Mouse (Mus musculus) macrophage (primary cell): ENCODE results near the gene Cyth1. TPM values are rescaled to one million over a fixed set of nuclear protein-coding genes. Genes with fewer than 3 reads are reported as not detected.

Source experiments
- H3K27ac ChIP-seq: fragments of 350-480 bp; formaldehyde crosslinking; 2 replicates; pipeline ENCODE4 v1.9.0; 2021
- H3K36me3 ChIP-seq: fragments of 350-480 bp; formaldehyde crosslinking; 2 replicates; pipeline ENCODE4 v1.9.0; 2021; ENCODE audit errors: inconsistent target
- H3K4me3 ChIP-seq: fragments of 350-480 bp; formaldehyde crosslinking; 2 replicates; pipeline ENCODE4 v1.9.0; 2021; ENCODE audit errors: inconsistent target
- H3K79me2 ChIP-seq: fragments of 350-480 bp; formaldehyde crosslinking; 2 replicates; pipeline ENCODE4 v1.9.0; 2021; ENCODE audit errors: inconsistent target
- WGBS: methylation state at CpG from one replicate; pipeline ENCODE4 v1.1.7; 2026; ENCODE audit warnings: inconsistent platforms; ENCODE audit not compliant: missing documents; 5-methylcytosine and 5-hydroxymethylcytosine counted together
- polyA plus RNA-seq: library from polyadenylated mRNA; stranded (reverse); fragments of 250-400 nt; gene quantifications from 3 replicates; pipeline ENCODE4 v1.2.4, GENCODE M21; 2018; ENCODE audit warnings: inconsistent platforms

Cyth1 gene
- polyA plus RNA-seq, 1 experiment from 2014 or later = 194 TPM

DNA sequence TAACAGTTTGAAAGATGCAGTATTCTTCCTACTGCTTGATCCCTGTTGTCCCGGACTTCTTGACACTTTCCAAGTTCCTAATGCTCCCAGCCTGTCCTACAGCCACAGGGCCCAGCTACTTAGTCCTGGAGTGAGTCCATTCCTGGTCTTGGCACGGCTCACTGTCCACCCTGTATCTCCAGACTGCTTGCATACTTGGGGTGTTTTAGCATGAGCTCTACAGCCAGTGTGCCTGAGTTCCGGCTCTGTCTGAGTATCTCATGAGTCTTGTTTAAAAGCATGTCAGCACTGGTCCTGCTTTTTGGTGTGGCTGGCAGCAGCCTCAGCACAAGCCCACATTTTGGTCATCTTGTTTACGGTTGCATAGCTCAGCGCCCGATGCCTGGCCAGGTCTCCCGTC, 73.6 kb downstream of the Cyth1 start:
- WGBS = 96% methylated on average over 7 of the region's 7 CpGs
- Histone ChIP-seq H3K36me3 (peaks cover 92% of the 10 kb centered on the region), H3K27ac (no peak overlapping the region), H3K4me3 (no peak overlapping the region), H3K79me2 (no peaks in the 10 kb centered on the region)

DNA sequence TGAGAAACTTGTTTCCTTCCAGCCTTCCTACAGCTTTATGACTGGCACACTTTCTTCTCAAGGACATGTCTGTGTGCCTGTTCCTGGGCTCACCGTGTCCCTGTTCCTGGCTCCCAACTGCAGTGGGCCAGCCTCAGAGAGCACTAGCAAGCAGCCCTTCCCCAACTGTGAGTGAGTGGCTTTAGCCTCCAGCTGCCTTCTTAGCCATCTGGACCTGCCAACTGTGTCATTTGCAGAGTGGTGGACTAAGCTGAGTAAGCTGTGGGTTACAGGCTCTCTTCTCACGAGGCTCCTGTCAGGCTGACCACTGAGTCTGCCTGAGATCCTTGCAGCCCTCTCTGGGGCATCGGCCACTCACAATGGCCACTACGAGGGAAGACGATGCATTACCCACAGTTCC, 75.6 kb downstream of the Cyth1 start:
- Histone ChIP-seq H3K4me3 (no peak overlapping the region), H3K79me2 (no peaks in the 10 kb centered on the region), H3K36me3 (peaks cover 92% of the 10 kb centered on the region), H3K27ac (no peak overlapping the region)
- 93% methylated on average over 5 of the region's 5 CpGs for WGBS

DNA sequence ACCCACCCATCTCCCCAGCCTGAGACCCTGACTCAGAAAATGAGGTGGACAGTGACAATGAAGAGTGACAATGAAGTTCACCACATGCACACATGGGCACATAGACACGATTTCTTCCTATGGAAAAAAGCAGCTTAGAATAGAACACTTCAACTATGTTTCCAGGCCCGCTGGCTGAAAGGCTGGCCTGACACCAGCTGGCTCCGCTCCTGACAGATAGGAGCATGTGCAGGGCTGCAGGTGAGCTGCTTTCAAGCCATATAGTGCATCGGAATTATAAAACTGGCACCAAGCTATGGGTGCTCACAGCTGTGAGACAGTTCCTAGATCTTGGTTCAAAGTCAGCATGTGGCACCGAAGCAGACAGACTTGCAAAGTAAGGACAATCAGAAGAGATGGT, 78.1 kb downstream of the Cyth1 start:
- WGBS = 88% methylated on average over 5 of the region's 5 CpGs
- no peaks in the 10 kb centered on the region for H3K79me2 ChIP-seq
- H3K36me3 ChIP-seq = peaks cover 91% of the 10 kb centered on the region
- no peak overlapping the region for H3K27ac ChIP-seq
- H3K4me3 ChIP-seq = no peak overlapping the region

DNA sequence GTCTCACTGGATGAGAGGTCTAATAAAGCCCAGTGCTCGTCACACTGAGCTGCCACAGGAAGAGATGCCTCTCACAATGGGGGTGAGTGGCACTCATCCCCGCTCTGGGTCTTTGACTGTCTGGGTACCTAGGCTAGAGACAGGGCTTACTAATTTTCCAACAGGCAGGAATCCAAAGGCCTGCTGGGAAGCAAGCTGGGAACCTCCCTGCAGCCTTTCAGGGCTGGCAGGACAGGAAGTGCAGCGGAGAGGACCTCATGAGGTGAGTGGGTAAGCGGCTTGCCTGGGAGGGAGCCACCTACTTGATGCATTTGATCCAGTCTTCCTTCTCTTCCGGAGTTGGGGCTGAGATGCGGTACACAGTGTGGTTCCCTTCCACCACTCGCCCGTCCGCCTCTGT, 79.7 kb downstream of the Cyth1 start:
- H3K36me3 ChIP-seq = peaks cover 89% of the 10 kb centered on the region
- H3K27ac ChIP-seq = no peak overlapping the region
- no peak overlapping the region for H3K4me3 ChIP-seq
- WGBS = 100% methylated on average over 9 of the region's 9 CpGs
- no peaks in the 10 kb centered on the region for H3K79me2 ChIP-seq

DNA sequence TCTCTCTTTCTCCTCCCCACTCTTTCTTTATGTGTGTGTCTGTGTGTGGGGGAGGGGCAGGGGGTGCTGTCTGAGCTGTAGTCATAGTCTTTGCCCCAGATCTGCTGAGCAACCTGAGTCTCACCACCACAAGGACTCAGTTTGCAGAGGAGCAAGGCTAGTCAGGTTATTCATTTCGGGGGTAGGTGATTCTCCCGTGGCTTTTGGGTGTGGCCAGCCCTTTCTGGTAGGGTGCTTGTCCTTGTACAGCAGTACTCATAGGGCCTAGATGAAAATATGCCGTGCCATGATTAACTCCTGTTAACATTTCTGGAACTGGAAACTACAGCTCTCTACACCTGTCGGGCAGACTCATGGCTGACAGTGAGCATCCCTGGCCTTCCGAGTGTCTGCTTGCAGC, 81.8 kb downstream of the Cyth1 start:
- no peaks in the 10 kb centered on the region for H3K79me2 ChIP-seq
- peaks cover 84% of the 10 kb centered on the region for H3K36me3 ChIP-seq
- WGBS = 91% methylated on average over 5 of the region's 5 CpGs
- H3K4me3 ChIP-seq = no peak overlapping the region
- no peak overlapping the region for H3K27ac ChIP-seq

DNA sequence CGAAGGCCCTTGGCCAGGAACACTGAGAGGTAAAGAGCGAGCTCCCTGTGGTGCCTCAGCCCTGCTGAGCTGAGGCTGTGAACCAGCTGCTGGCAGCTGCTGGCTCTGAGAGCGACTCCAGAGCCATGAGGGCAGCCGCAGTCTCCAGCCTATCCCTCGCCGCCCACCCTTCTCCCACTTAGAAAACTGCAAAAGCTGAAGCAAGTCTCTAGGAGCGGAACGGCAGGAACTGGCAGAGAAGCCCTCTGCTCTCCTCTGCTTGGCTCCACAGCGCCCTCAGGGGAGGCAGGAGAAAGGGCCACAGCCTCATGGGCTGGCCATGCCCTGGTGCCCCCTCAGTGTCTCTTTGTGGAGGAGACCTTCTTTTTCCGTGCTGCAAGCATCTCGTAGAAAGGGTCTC, 82.7 kb downstream of the Cyth1 start:
- WGBS = 98% methylated on average over 11 of the region's 11 CpGs
- Histone ChIP-seq H3K4me3 (no peak overlapping the region), H3K36me3 (peaks cover 74% of the 10 kb centered on the region)

DNA sequence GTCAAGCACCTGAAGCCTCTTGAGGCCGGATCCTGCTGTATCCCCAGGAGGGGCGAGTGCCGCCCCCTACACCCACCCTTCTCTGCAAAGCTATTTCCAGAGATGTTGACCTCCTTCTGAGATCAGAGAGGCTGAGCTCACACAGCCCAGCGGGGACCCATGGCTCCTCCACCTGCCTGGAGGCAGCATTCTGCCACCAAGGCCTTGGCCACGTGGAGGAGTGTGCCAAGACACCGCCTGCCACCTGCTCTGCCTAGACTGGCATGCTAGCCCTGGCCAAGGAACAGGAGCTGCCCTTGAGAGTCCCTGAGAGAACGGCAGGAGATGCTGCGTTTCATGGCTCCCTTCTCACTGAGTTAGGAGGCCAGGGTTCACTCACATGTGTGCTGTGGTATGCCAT, 83.8 kb downstream of the Cyth1 start:
- whole genome bisulfite sequencing = 98% methylated on average over 5 of the region's 8 CpGs
- Histone ChIP-seq H3K4me3 (no peak overlapping the region), H3K27ac (no peak overlapping the region), H3K36me3 (peaks cover 65% of the 10 kb centered on the region), H3K79me2 (no peaks in the 10 kb centered on the region)

More for the DNA sequence above, 82.7 kb downstream of the Cyth1 start:
- Histone ChIP-seq H3K79me2 (no peaks in the 10 kb centered on the region), H3K27ac (no peak overlapping the region)

DNA sequence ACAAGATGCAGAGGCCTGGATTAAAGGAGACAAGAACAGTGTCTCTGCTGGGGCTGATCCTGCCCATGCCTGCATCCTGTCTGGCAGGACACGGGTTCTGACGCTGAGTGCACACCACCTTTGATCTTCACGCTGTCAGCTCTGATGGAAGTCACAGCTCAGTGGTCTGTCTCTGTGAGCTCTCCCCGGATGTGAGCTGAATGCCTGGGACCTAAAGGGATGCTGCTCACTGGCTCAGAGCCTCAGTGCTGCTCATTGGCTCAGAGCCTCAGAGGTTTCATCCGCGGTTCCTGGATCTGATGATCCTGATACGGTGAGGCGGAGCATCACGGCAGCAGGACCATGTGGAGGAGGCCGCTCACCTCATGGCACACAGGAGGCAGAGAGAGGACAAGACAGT, 86.1 kb downstream of the Cyth1 start:
- Histone ChIP-seq H3K27ac (no peak overlapping the region), H3K36me3 (peaks cover 41% of the 10 kb centered on the region)
- WGBS = 94% methylated on average over 10 of the region's 10 CpGs

DNA sequence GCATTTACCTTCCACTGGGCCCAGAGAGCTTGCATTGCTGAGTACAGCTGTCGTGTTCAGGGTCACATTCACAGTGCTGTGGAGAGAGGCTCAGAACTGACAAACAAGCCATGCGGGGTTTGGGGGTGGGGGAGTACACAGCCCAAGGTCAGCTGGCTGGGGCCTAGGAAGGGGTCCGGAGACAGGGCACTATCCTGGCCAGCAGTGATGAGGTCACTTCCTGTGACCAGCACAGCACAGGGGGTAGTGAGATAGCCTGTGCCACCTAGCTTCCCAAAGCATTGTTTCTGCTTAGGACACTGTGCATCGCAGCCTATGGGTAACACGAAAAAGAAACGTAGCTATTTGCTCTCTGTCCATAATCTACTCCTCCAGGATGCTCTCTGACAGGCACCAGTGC, 87.2 kb downstream of the Cyth1 start:
- WGBS = 90% methylated on average over 6 of the region's 6 CpGs

More for the DNA sequence above, 86.1 kb downstream of the Cyth1 start:
- Histone ChIP-seq H3K4me3 (no peak overlapping the region), H3K79me2 (no peaks in the 10 kb centered on the region)

DNA sequence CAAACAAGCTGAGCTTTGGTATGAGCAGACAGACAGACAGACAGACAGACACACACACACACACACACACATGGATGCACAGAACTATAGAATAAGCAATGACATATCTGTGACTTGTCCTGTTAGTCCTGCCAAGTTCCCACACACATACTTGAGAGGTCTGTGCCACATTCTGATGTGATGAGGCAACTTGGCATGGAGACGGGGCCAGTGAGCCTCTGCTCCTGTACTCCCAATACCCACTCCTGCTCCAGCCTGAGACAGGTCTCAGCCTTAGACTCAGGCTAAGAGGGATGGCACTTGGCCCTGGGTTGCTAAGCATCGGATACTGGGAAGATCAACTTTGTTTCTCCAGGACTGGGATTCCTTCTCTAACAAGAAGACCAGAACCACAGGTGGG, 87.6 kb downstream of the Cyth1 start:
- Histone ChIP-seq H3K27ac (no peak overlapping the region), H3K79me2 (no peaks in the 10 kb centered on the region), H3K4me3 (no peak overlapping the region), H3K36me3 (peaks cover 27% of the 10 kb centered on the region; the same call in 1 of the 2 replicates)
- WGBS = 93% methylated on average over 2 of the region's 2 CpGs

More for the DNA sequence above, 87.2 kb downstream of the Cyth1 start:
- Histone ChIP-seq H3K36me3 (peaks cover 31% of the 10 kb centered on the region), H3K4me3 (no peak overlapping the region), H3K27ac (no peak overlapping the region), H3K79me2 (no peaks in the 10 kb centered on the region)

DNA sequence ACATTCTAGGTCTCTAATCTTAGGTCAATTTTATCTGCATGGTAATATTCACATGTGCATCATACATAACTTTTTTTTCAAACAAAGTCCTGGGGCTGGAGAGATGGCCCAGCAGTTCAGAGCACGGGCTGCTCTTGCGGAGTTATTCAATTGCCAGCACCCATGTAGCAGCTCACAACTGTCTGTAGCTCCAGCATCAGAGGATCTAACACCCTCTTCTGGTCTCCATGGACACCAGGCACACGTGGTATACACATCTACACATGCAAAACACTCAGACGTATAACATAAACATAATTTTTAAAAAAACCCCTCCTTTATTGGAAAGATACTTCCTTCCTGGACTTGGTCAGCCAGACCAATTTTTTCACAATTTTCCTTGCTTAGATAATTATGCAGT, 89.6 kb downstream of the Cyth1 start:
- no peaks in the 10 kb centered on the region for H3K79me2 ChIP-seq
- 86% methylated on average over 4 of the region's 4 CpGs for WGBS
- H3K36me3 ChIP-seq = peaks cover 13% of the 10 kb centered on the region; the same call in 1 of the 2 replicates
- H3K27ac ChIP-seq = no peak overlapping the region
- no peak overlapping the region for H3K4me3 ChIP-seq

DNA sequence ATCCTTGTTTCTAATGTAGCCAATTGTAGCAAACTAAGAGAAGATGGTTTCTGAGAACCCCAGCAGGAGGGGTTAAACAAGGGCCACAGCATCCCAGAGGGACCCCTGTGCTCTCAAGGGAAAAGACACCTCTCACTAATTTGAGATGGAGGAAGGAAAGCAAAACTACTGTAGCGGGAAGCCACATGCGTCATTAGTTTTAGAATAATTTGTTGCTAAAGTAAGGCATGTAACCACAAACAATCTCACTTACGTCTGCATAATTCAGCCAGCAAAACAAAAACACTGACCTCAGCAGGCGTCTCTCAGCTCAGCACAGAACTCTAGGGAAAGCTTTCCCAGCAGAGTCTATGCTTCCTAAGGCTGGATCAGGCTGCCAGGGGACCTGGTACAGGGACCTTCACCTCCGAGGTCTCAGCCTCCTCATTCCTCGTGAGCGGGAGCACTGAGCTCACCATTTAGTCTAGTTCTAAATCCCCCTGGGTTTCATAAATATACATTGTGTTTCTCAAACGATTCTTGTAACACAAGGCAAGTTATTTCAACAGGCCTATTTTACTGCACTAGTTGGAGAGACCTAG, 91.8 kb downstream of the Cyth1 start:
- H3K79me2 ChIP-seq = no peaks in the 10 kb centered on the region
- no peak overlapping the region for H3K4me3 ChIP-seq
- H3K27ac ChIP-seq = peak overlapping the region; percentile 57
- no peaks in the 10 kb centered on the region for H3K36me3 ChIP-seq
- WGBS = 67% methylated on average over 8 of the region's 8 CpGs

DNA sequence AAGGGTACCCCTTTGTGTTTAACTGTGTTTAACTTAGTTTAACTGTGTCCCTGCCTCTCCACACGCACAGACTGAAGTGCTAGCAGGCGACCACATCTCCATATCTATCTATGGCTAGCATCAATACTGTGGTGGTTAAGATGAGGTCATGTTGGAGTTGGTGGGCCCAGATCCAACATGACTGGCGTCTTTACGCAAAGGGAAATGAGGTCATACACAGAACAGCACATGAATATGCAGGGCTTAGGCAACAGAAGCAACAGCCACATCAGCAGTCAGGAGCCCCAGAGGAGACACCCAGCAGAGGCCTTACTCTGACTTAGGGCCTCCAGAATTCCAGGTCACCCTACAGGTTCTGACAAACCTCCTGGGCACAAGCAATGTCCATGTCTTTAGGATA, 95.4 kb downstream of the Cyth1 start:
- no peaks in the 10 kb centered on the region for H3K36me3 ChIP-seq
- H3K79me2 ChIP-seq = no peaks in the 10 kb centered on the region
- no peak overlapping the region for H3K4me3 ChIP-seq
- WGBS = 30% methylated on average over 4 of the region's 4 CpGs
- H3K27ac ChIP-seq = peak overlapping the region; percentile 91

DNA sequence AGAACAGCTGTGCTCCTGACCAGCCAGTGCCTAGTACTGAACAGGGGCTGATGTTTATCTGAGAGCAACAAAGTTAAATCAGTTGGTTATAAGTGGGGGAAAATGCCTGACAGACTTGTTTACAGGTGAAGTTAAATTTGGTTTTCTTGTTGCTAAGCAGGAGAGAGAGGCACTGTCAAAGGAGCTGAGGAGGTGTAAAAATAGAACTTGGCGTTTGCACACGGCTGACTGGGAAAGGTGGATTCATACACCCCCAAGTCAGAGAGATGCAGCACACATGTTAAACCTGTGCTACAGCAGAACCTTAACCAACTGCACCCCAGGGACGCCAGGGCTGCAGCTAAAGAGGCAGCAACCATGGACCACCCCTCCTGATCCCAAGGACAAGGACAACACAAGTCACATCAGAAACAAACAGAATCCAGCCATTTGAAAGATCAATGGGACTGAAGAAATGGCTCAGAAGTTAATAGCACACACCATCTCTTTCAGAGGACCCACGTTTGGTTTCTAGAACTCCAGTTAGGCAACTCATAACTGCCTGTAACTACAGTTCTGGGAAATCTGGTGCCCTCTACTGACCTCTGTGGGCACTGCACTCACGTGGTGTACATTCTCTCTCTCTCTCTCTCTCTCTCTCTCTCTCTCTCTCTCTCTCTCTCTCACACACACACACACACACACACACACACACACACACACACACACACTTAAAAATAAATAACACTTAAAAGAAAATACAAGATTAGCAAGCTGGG, 96.8 kb downstream of the Cyth1 start:
- Histone ChIP-seq H3K4me3 (no peak overlapping the region), H3K36me3 (no peaks in the 10 kb centered on the region), H3K79me2 (no peaks in the 10 kb centered on the region), H3K27ac (no peak overlapping the region)
- 96% methylated on average over 5 of the region's 5 CpGs for WGBS

DNA sequence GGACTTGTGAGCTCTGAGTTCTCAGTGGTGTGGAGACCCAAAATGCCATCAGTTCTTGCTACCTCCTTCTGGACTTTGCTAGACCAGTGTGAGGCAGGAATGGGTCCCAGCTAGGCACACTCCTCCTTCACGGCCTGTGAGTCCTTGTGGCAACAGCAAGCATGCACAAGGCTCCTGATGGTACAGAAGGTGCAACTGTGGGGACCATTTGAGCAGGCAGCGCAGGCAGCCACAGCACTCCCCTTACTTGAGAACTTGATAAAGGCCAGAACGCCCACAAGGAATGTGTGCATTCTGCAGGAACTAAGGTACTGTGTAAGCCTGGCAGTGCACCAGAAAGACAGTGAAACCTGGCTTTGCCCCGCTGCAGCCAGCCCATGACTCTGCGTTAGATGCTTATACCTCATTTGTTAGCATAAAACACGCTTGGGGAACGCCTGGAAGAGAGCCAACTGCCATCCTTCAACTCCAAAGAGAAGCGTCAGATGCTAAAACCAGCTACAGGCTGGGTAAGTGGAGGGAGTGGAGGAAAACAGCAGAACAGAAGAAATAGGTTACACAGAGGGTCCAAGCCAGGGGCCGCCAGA, 98.2 kb downstream of the Cyth1 start:
- Histone ChIP-seq H3K4me3 (no peak overlapping the region), H3K79me2 (no peaks in the 10 kb centered on the region), H3K36me3 (no peaks in the 10 kb centered on the region), H3K27ac (peak overlapping the region; percentile 96)
- 97% methylated on average over 9 of the region's 9 CpGs for WGBS
